Mouse (Mus musculus) frontal cortex, postnatal 14 days (tissue): ENCODE measurements around the gene Nfya.
"Not testable (repeated sequence)": the region's sequence is repeated elsewhere in the genome, so short reads cannot be mapped to it uniquely, and the experiment has no call there.

Source experiments
- DNase-seq, 2 experiments: peaks; one replicate each; pipeline ENCODE4 v3.0.0; 2022; ENCODE audit warnings: low spot score in 2 of 2

The Nfya gene

DNA sequence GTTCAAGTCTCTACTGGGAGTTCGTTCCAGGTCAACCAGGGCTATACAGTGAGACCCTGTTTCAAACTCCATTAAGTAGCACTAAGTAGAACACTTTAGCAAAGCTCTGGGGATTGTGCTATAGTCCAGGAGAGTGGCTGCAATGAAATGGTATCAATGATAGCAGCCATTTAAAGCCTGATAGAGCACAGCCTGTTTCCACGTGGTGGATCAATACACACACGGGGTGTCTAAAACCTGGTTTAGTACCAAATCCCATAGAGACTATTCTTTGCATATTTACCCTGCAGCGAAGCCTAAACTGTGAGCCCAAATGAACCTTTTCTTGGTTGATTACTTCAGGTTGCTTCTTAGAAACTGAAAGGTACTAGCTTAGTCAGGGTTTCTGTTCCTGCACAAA is 8.0 kb downstream of the Nfya start:
- DNase-seq: no peak

GRCm38 (mm10) chr17:48392616-48393015 is 17.1 kb downstream of the Nfya start:
- no peak for DNase-seq

GRCm38 (mm10) chr17:48391446-48391845 is 18.3 kb downstream of the Nfya start:
- DNase-seq: no peak

- DNase-seq: no peak
These were observed 20.3 kb downstream of the Nfya start for GRCm38 (mm10) chr17:48389442-48389841.

GRCm38 (mm10) chr17:48388666-48389065 is 21.0 kb downstream of the Nfya start:
- DNase-seq: no peak

DNA sequence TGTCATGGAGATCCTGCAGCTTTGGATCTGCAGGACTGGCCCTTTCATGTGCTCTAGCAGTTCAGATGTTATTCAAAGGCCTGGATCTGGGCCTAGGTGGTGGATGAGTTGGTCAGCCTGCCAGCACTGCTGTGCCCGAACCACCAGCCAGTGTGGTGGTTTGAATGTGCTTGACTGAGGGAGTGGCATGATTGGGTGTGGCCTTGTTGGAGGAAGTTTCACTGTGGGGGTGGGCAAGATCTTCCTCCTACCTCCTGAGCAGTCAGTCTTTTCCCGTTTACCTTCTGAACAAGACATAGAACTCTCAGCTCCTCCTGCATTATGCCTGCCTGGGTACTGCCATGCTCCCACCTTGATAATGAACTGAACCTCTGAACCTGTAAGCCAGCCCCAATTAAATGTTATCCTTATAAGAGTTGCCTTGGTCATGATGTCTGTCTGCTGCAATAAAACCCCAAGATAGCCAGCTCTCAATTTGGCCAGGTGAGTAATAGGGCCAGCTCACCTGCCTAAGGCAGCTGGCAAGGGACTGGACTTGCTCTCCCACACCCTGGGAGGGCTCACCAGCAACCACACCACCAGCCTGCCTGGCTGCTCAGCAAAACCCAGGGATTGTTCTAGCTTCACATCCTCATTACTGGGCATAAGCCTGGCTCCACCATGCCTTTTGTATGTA is 23.8 kb downstream of the Nfya start:
- DNase-seq: no peak

- no peak for DNase-seq
These were observed 30.7 kb downstream of the Nfya start for GRCm38 (mm10) chr17:48379050-48379449.

- DNase-seq: no peak
These were observed 33.6 kb downstream of the Nfya start for GRCm38 (mm10) chr17:48376102-48376501.

DNA sequence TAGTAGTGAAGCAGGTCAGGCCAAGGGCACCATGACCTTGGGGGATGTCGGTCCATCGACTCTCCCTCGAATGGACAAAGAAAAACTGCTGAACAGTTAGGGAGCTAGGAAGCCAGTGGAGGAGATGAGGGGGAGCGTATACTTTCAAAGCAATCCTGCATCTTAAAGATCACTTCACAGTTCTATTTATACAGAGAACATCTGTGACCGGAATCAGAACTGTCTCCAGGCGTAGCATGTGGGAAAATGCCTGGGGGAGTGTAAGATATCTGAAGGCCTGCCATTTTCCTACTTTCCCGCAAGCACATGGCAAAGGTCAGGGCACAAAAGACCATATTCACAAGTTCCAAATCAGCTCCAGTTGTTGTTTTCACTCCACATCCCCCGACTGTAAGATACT is 36.7 kb downstream of the Nfya start:
- DNase-seq: peak; percentile 20

DNA sequence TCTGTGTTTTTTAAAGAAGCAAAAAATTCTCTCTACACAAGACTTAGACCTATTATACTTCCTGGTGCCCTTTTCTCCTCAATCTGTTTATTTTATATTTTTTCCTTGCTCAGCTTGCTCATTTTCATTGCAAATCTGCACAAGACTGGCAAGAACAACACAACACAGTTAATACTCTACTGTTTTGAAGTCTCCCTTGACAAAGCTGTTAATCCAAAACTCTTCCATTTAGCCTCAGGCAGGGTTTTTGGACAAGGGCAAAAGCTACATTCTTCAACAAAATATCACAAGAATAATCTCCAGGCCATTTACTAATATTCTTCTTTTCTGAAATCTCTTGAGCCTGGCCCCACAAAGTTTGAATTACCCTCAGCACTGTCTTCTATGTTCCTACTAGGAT is 38.1 kb downstream of the Nfya start:
- no peak for DNase-seq

DNA sequence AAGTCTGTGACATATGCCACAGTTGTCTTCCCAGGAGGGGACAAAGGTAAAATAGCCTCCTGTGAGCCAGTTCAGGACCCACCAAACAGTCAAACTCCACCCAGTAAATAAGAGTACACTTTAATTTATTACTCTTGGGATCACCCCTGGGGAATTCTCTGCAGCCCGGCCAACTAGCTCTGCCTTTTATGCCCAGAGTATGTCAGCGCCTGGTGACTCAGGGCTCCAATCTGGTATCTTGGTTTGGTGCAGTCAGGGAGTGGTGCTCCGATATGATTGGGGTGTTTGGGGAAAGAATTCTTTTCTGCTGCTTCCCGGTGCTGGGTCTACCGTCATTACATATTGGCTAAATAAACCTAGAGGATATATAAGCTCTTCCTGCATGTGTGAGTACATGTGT is 42.9 kb downstream of the Nfya start:
- DNase-seq: no peak

DNA sequence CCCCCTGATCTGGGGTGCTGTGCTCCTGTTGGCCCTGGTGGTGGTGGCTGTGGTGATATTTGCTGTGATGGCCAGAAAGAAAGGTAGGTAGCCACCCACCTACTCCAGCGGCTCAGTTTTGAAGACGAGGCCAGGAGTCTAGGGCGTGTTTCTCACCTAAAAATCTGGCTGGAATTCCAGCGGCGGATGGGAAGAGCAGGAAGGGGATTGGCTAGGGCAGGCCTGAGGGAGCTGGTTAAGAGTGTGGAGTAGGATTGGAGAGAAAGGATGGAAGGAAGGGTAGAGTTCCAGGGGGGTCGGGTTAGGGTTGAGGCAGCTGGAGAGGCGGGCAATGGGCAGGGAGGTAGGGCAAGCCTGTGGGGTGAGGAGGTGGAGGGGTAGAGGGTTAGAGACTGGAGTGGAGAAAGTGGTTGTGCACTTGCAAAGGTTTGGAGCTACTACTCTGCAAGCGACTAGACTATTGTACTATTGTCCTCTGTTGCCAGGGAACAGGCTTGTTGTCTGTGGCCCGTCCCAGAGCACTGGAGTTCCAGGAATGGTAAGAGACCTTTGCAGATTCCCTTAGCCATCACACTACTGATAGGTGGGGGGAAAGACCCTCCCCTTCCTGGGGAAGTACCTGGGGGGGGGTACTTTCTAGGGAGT is 44.1 kb downstream of the Nfya start:
- no peak for DNase-seq

GRCm38 (mm10) chr17:48363421-48363965 is 46.2 kb downstream of the Nfya start:
- no peak for DNase-seq

GRCm38 (mm10) chr17:48362966-48363365 is 46.7 kb downstream of the Nfya start:
- DNase-seq: peak; percentile 30 to 42

GRCm38 (mm10) chr17:48362346-48362745 is 47.4 kb downstream of the Nfya start:
- DNase-seq: no peak

- DNase-seq: no peak
These were observed 49.2 kb downstream of the Nfya start for GRCm38 (mm10) chr17:48360462-48360861.

GRCm38 (mm10) chr17:48359616-48360015 is 50.1 kb downstream of the Nfya start, which contains the start of gene Treml1:
Gene Treml1, plus strand, starts transcription at chr17:48359916.
- DNase-seq: no peak

GRCm38 (mm10) chr17:48357892-48358291 is 51.8 kb downstream of the Nfya start:
- DNase-seq: no peak

DNA sequence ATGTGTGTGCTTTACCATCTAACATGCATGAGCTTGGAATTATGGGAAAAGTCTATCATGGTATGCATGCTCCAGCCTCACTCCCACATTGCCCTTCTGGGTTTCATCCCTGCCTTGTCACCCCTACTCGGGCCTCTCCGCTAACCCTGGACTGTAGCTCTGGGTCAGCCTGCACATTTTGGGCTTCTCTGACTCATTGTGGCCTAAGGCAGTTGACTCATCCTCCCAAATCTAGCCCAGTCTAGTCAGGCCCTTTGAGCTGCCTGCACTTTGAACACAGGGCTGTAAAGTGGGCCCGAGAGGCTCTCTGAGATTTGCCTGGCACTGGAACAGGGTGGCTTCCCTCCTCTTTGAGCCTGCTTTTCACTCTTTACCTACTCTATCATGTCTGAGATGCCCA is 53.9 kb downstream of the Nfya start:
- no peak for DNase-seq

GRCm38 (mm10) chr17:48352976-48353375 is 56.7 kb downstream of the Nfya start:
- not testable (repeated sequence) for DNase-seq

DNA sequence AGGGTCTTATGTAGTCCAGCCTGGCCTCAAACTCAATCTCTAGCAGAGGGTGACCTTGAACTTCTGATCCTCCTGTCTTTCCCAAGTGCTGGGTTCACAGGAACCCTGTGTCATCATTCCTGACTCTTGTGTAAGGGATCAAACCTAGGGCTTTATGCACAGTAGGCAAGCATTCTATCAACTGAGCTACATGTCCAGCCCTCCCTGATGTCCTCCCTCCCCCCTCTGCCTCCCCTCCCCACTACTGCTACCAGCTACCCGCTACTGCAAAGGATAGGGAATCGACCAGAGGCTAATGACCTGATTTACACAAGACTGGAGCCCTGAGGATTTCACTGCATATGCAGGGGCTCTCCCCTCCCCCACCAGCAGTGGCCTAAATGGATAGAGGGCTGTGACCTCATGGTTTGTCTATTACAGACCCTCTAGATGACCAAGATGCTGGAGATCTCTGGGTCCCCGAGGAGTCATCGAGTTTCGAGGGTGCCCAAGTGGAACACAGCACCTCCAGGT is 59.0 kb downstream of the Nfya start:
- no peak for DNase-seq

DNA sequence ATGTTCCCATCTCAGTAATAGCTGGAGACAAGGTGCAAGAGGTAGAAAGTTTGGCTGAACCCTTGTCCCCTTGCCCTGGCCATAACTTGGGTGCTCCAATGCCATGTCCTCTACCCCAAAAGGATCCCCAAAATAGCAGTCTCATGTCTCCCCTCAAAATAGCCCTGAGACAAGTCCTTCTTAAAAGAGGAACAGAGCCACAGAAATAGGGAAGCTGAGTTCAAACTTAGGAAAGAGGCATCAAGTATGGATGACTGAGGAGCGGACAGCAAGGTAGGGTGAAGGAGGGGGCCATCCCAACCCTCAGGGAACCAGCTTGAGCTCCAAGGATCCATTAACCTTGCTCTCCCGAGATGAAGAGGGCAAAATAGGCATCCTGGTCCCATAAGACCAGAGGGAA is 62.4 kb downstream of the Nfya start:
- no peak for DNase-seq

DNA sequence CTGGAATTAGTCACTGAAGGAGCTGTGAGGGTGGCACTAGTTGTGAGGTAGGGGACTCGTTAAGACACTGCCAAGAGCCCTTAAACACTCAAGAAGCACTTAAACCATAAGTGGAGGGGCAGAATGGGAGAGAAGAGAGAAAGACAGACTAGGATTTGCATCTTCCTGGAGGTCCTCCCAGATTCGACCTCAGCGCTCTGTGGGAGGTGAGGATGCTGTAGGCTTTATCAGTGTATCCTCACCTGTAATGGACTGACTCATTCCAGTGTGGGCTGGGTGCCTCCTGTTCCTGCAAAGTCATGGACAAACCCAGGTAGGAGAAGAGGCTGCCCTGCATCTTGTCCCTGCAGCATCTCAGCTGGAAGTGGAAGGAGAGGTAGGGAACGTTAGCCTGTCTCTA is 62.9 kb downstream of the Nfya start:
- DNase-seq: no peak
